ENCODE assay signal across 8 mouse cellular contexts in genomic region chr9:31971801-31972628, GRCm38 (mm10). TPM values are rescaled to one million over a fixed set of nuclear protein-coding genes. Genes with fewer than 3 reads are reported as not detected.
DNase-seq lines count a peak whose midpoint lies in the region; ATAC-seq and TF ChIP-seq lines count a peak whose summit lies in the region.

No protein-coding gene starts in this region.

- TF ChIP-seq CTCF in E14TG2a.4 (conservative IDR thresholded peaks at IDR 0.05; ENCODE audit: low read length) = peak; percentile 68

- H3K36me3 ChIP-seq in E14TG2a.4 (ENCODE audit: insufficient read depth, low read length) = no peaks in the 10 kb centered on the region
- H3K36me3 ChIP-seq in hindbrain, embryonic 12.5 days = no peaks in the 10 kb centered on the region

- 12% methylated on average over 7 of the region's 7 CpGs for WGBS in hindbrain, embryonic 12.5 days

- H3K27ac ChIP-seq in hindbrain, embryonic 12.5 days = 0 out of 2 replicates have a peak overlapping the region, but pooled peaks have one; percentile 5

- ATAC-seq in hindbrain, embryonic 12.5 days (ENCODE audit: low FRiP score) = peak; percentile 93

- no peaks in the 10 kb centered on the region for H3K9me3 ChIP-seq in E14TG2a.4 (ENCODE audit: low read length)
- no peaks in the 10 kb centered on the region for H3K9me3 ChIP-seq in hindbrain, embryonic 12.5 days (replicated peaks)

- DNase-seq in cerebellum, adult 18-20 months = peak; percentile 47 to 51
- peak; percentile 53 for DNase-seq in forelimb bud, embryonic 11.5 days (ENCODE audit: low read depth, low spot score)
- DNase-seq in layer of hippocampus, adult 8-10 months (ENCODE audit: low spot score in 2 of 2) = peak; percentile 58 to 71
- peak; percentile 39 to 59 for DNase-seq in lung, adult 18-20 months
- peak; percentile 24 for DNase-seq in ovary, postnatal 10 days (ENCODE audit: low spot score)
- DNase-seq in urinary bladder, adult 2 months (ENCODE audit: low spot score) = peak; percentile 58

- H3K4me1 ChIP-seq in E14TG2a.4 (replicated peaks; ENCODE audit: low read depth, low read length) = peaks cover 35% of the 10 kb centered on the region
- H3K4me1 ChIP-seq in hindbrain, embryonic 12.5 days = peaks cover 12% of the 10 kb centered on the region

- no peak overlapping the region for H3K9ac ChIP-seq in hindbrain, embryonic 12.5 days

- 0 out of 2 replicates have a peak overlapping the region, but pooled peaks have one; percentile 2 for H3K4me3 ChIP-seq in E14TG2a.4 (replicated peaks; ENCODE audit: low read length)
- H3K4me3 ChIP-seq in hindbrain, embryonic 12.5 days = no peak overlapping the region

- peaks cover 31% of the 10 kb centered on the region for H3K27me3 ChIP-seq in E14TG2a.4 (ENCODE audit: insufficient read depth, low read length)
- no peaks in the 10 kb centered on the region for H3K27me3 ChIP-seq in hindbrain, embryonic 12.5 days

- 0 out of 2 replicates have a peak overlapping the region, but pooled peaks have one; percentile 16 for H3K4me2 ChIP-seq in hindbrain, embryonic 12.5 days (replicated peaks)

RNA-seq across cellular contexts. Expression of gene Barx2, which starts 58.8 kb away (rescaled TPM):
- 0.14 TPM in 1 of 2 replicates, not detected in the other for polyA plus RNA-seq in hindbrain, embryonic 12.5 days (2016; fragmentation: Nextera tagmentation; extraction: Ambion mirVana)
- 1 to 10 TPM in 3 of 4 experiments, under 1 TPM in 1; 0.47 to 1.8 (median 1.1) TPM for total RNA-seq in layer of hippocampus, adult 8-10 months (2022)
- polyA plus RNA-seq in urinary bladder, adult 2 months (2012; rRNA removed) = 0.63 and 0.69 TPM in 2 replicates
